Mouse (Mus musculus): ENCODE measurements around the gene Fancc.

Fancc gene

DNA sequence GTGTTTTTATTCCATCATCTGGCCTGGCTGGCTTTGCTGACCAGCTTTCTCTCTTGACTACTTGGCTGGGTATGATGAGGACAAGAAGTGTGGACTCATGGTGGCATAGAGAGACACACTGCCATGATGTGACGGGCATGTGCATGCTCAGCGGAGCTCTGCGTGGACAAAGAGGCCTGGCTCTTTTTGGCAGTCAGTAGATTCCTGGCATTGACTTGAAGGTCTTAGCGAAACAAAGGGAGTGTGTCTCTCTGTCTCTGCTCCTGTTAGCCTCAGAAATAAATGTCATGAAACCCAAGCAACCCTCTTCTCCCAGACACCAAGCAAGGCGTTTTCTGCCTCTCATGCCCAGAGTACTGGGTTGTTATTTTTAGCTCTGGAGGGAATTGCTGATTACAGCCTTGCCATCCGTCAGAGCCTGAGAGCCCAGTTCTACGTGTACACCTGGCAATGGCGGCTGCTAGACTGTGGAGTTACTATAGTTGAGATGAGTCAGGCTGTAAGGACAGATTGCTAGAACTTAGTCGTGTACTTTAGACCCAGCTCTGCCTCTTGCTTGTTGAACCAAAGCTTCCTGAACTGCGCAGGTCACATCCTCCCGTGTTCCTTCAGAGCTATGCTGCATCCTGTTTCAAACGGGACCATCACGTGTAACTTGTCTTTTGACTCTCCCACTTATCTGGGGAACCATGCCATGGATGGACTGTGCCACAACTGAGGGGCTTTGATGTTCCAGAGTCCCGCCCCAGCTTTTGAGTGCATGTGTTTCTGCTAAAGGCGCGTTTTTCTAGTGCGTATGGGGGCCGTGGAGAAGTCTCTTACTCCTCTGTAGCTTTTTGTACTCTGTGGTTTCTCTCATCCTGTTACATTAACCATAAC lies 236.1 kb downstream of the Fancc start:
- no peak for DNase-seq (ENCODE audit: low spot score)

DNA sequence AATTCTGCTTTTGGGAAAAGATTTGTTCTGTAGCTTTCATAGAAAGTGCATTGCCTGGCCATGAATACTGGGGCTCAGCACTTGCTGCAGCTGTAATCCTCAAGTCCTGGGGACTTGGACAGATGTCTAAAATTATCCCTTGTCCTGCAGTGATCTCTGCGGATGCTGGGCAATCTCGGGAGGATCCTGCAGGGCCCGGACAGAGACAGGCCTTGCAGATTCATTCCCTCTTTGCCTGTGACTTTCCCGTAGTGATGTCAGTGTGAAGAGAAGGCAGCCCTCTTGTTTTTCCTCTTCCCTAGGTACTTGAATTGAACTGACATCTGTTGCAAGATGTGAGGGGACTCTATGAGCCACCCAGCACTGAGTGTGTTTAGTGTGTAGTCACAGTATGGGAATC lies 236.9 kb downstream of the Fancc start:
- DNase-seq (ENCODE audit: low spot score) = no peak

DNA sequence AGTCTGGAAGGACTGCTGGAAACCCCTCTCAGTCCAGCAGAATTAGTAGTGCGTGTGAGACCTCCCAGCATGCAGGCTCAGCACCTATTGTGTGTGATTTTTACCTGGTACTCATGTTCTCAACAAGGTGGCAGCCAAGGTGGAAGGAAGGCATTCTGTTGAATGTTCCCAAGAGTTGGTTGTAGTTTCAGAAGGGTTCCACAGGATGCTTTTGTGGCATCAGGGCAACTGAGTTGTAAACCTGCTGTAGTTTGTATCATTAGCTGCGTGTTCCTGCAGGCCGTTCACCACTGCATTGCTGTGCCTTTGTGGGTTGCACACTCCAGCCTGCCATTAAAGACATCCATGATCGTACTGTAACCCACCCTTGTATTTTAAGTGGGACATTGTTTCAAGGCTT lies 238.4 kb downstream of the Fancc start:
- no peak for DNase-seq (ENCODE audit: low spot score)

DNA sequence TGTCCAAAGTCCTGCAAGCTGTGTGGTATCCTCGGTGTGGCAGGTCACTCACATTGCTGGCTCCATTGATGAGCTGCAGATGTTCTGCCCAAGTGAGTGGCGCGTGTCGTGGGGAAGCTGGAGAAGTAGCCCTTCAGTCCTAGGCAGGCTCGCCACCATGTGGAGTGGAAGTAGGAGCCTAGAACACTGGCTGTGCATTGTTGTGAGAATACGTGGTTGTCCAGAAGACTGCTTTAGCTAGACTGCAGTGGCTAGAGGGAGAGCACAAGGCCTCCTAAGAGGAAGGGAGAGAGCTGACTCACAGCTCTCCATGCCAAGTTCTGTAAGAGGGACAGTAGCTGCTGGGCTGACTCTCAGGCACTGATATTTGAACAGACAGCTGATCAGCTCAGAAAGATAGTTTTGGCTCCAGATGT lies 238.9 kb downstream of the Fancc start:
- no peak for DNase-seq (ENCODE audit: low spot score)

DNA sequence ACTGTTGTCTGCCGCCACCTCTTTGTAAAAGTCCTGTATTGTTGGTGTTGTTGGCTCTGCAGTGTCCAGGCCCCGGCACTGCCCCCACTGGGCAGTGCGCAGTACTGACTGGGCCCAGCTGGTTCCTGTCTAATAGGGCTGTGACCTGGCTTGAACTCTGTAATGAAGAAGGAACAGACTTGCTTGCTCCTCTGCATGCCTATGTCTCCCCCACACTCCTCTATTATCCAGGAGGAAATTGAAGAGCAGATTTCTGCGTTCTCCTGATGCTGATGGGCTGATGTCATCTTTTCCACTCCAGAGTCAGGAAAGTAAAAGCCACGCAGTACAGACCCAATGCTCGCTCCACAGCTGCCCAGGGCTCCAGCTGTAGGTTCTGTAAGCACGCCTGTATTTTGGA lies 240.3 kb downstream of the Fancc start:
- DNase-seq (ENCODE audit: low spot score) = peak; percentile 39

DNA sequence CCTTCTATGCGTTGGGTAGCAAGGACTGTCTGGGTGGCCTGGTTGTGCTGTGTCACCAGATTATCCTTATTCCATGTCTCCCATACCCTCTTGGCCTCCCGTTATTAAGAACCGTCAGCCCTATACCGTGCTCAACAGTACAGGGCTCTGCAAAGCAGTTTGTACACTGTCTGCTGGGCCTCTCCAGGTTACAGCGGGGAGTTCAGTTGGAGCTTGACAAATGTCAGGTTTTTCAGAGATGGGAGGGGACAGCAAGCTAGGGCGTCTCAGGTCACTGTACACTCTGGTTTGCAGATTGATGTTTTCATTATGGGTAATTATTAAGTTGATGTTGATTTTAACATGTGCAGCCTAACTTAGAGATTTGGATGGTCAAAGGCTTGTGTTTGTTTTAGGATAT lies 240.9 kb downstream of the Fancc start:
- DNase-seq (ENCODE audit: low spot score) = no peak

DNA sequence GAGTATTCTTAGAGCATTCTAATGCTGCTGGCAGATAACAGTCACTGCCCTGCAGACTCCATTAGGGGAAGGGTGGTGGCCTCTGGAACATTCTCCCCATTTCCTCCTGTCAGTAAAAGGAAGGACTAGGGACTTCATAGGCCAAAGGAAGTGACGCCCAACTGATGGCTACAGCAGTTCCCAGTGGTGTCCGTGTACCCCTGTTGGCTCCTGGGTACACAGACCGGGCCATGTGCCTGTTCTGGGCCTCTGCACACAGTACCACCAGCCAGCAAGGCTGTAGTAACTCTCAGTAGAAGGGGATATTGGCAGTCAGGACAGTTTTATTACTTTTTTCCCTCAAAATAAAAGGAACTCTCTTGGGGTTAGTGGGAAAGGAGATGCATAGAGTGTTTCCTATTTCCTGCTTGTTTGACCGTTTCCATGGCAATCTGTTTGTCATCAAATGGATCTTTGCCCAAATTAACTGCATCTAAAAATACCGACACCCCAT lies 241.5 kb downstream of the Fancc start:
- no peak for DNase-seq (ENCODE audit: low spot score)

DNA sequence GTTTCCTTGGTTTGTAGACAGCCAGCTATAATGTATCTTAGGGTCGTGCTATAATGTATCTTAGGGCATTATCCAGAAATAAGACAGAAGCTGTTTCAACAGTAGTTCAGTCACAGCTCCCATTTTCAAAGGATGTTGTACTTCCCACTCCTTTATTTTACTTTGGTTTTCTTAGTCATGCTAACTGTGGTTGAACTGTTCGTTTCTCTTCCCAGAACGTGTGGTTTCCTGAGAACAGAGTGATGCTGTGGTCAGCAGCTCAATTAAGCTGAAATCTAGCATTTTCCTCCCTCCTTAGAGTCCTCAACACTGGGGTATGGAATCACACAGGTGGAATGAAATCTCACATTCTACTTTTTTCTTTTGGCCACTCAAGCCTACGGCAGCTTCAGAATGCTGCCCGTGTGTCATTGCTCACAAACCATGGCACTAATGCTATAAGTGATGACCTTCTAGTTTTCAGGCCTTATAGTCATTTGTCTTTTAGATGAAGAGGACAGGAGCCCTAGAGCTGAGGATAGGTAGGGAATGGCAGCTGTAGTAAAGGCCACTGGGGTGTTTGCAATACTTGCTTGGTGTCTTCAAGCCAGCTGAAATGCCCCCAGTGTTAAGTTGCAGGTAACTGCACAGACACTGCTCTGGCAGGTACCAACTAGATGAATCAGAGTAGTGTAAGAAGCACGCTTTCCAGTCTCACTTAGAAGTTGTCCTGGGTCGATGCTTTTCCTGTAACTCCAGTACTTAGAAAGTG lies 243.0 kb downstream of the Fancc start:
- no peak for DNase-seq (ENCODE audit: low spot score)

DNA sequence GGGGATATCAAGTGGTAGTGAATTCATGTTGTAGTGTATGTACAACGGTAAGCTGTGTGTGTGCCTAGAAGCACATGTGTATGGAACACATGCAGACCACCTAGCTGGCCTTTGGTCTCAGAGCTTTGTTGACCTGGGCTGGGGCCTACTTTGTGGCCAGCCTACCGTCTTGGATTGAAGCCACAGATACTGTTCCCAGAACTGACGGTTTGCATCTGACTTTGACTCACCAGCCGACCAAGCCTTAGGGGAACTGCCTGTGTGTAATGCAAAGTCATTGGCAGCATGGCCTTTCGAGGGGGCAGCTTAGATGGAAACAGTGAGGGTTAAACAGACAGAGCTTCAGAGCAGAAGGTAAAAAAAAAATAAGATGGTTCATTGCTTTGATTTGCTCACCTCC lies 243.9 kb downstream of the Fancc start:
- DNase-seq (ENCODE audit: low spot score) = no peak

DNA sequence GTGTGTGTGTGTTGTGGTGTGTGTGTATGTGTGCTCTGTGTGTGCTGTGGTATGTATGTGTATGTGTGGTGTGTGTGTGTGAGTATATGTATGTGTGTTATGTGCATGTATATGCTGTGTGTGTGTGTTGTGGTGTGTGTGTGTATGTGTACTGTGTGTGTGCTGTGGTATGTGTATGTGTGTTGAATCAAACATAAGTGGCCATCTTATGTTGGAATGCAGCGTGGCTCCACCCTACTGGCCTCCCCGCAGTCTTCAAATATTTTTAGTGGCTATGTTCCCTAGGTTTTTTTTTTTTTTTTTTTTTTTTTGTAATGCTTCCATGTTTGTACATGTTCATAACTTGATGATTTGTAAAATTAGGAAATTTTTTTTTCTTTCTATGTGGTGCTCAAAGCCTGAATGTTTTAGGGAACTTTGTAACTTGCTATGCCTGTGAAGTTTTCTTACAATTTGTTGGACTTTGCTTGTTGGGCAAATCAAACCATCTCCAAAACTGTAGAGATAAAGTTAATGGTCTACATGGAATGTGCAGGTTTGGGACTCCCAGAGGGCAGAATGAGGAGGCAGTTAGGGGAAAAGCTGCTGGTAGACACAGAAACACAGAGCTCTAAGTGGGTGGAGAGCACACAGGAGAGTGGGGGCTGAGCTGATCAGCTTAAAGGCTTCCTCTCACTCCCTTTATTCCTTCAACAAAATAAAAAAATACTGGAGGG lies 244.6 kb downstream of the Fancc start:
- no peak for DNase-seq (ENCODE audit: low spot score)

DNA sequence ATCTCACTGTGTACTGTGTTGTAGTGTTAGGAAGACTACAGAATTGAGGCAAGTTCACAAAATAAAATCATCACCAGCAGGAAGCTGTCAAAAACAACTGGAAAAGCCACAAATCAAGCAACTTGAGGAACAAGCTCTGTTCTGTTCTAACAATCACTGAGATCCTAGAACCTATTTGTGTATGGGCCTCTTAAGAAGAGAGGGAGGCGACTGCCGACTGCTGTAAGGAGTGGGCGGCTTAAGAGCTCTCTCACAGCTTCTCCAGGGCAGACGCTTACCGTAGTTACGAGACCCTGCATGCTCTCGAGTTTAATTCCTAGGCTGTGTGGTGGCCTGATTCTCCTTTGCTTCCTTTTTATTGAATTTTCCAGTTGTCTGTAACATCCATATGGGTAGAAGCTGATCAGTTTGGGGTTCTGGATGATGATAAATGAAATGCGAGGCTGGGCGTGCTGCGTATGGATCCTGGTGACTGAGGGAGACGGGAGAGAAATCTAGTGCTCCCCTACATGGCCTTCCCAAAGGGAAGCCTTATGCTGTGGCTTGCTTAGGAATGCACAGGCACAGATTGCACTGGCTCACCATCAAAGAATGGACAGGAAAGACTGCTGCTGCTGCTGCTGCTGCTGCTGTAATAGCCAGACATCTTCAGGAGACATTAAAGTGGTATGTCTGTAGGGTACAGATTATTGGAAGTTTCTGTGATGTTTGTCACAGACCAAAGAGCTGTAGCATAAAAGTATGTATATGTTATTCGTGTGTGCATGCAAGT lies 245.8 kb downstream of the Fancc start:
- no peak for DNase-seq (ENCODE audit: low spot score)

DNA sequence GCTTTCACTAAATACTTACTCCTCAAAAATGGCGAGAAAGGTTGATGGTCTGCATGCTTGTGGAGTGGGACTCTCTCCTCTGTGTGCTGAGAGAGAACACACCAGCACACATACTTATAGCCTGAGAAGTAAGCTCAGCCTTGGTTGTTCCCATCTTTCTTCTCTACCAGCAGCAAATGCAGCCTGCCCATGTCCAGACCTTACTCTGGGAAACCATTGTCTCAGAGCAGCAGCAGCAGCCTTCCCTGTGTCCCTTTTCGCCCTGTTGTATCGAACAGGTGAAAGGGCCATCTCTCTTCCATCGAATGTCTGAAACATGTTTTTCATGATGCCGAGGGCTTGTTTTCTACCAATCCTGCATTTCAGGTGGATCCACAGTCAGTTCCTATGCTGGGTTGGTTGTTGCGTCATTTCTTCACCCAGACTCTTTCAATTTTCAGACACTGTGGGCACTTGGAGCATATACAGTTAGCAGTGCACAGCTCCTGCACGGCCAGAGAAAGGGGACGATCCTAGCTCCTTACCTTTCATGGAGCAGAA lies 246.6 kb downstream of the Fancc start:
- DNase-seq (ENCODE audit: low spot score) = no peak

DNA sequence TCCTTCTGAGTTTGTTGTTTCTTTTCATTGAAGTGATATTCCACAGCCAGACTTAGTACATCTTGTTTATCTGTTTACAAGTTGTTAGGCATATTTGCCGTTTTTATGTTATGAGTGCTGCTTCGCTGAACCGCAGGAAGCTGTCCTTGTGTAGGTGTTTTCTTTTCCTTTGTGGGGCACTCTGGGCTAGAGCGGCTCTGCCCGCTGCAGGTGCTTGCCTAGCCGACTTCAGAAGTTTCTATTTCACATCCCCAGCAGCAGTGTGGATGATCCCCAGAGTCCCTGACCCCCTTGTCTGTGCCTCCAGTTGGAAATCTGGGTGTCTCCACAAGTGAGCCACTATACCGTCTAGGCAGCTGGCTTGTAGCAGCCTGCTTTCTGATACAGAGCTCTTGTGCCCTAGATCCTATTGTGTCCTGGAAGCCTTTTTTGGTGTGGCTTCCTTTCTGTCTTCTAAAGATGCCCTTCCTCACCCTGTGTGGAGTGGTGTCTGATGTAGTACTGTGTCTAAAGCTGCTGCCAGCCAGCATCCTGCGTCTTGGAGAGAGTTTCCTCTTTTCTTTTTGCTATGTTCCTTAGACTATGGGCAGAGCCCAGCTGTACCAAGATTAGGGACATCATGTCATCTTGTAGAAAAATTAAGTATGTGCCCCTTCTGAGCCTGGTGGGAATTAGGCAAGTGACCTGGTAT lies 247.2 kb downstream of the Fancc start:
- no peak for DNase-seq (ENCODE audit: low spot score)

DNA sequence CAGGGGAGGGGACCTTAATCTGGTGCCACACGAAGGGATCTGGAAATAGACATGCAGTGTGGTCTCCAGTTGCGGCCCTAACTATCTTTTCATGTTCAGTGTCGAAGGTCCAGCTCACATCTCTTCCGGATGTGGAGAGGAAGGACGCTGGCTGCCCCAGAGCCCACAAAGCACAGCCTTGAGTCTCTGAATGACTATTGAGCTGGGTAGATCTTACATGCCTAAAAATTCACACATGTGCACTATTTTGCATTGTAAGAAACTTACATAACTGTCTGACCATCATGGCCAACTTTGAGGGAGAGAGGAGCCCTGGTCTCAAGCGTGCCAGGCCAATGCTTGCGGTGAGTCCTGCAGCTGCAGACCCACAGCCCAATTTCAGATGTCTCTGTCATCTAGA lies 247.9 kb downstream of the Fancc start:
- no peak for DNase-seq (ENCODE audit: low spot score)

DNA sequence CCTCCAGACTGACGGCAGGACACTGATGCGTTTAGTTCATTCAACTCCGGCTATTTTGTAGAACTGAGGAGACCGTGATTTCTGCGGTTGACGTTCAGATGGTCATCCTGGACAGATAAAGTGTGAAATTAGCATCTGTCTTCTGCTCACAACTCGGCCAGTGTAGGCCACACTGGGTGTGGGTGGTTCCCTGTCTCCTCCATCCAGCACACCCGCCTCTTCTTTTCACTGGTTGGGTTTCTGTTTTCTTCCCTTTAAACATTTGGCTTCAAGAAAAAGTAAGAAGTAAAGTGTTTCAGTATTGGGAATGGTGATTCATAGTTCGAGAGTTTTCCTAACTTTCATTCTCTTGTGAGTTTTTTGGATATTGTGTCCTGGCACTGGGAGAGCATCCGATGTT lies 248.8 kb downstream of the Fancc start:
- no peak for DNase-seq (ENCODE audit: low spot score)

DNA sequence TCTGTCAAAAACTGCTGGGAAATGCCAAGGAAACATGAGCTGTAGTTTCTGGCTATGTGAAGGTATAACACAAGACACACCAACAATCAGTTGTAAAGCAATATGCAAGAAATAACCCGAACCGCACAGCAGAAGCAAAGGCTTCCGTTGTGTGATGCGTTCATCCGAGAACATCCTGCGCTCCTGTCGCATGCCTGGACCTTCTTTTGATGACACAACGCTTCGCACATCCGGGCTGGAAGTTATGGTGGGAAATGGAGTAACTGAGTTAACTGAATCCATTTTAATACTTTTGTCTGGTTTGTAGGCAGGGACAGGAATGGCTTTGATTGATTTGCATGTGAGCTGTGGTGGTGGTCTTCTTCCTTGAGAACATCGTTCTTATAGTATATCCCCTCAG lies 249.4 kb downstream of the Fancc start:
- DNase-seq (ENCODE audit: low spot score) = no peak

DNA sequence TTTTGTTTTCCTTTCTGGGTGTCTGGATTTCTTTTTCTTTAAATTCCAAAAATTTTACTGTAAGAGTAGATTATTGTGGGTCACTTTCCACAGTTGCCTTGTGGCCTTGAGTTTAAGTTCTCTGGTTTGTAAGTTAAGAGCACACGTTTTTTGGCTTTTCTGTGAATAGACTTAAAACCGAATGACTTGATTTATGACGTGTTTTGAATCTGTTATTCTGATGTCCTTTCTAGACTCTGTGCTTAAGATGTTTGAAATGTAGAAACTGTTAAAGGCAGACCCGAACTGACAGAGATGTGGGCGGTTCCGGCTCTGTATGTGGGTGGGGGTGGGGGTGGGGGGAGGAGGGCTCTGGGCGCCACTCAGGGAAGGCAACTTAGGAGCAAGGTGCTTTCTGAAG lies 250.0 kb downstream of the Fancc start:
- no peak for DNase-seq (ENCODE audit: low spot score)

DNA sequence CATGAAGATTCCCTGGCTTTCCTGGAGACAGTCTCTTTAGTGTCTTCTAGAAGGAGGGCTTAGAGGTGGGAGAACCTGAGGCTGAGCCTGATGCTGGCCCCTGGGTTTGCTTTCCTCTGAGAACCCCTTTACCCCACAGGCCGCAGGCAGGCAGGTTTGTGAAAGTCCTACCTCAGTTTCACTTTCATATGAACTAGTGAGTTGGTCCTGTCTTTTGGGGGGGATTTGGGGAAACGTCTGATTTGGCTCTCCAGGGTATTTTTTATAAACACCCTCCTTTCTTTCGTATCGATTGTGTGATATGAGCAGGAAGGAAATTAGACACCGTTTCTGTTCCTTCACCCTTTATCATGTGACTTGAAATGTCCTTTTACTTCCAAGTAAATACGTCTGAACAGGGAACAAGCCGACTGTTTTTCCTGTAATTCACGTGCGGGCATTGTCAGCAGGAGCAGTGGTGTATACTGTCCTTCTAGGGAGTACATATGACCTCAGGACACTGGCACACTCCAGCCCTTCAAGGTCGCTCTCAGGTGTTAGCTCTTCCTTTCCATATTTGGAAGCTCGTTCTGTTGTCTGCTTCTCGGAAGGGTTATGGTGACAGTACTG lies 250.6 kb downstream of the Fancc start:
- DNase-seq (ENCODE audit: low spot score) = no peak

DNA sequence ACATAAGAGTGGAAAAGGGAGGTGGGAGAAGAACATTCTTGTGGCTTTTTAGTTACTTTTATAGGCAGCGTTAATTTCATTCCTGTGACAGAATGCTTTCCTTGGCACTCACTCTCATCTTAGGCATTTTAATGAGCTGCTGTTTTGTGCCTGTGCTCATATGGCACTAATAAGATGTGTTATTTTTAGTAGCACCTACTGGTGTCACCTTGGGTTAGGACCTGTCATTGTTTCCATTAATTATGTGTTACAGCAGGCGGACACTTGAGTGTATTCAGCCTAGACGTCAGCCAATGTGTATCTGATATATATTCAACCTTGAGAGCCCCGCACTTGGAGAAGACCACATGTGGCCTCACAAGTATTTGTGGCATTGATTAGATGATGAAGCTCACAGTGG lies 251.3 kb downstream of the Fancc start:
- no peak for DNase-seq (ENCODE audit: low spot score)

DNA sequence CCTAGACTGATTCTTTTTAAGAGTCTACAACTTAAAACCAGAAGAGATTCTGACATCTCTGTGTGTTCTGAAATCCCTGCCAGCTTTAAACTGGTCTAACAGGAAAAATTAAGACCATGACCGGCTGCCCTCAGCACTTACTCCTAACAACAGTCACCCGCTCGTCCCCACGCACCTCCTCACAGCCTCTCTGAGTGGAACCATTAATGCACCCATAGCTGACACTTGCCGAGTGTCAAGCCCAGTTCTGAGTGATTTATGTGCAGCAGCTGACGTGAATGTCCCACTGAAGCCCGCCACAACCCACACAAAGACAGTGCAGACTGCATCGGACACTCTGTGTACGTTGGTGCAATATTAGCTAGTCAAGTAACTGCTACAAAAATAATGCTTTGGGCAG lies 251.9 kb downstream of the Fancc start:
- no peak for DNase-seq (ENCODE audit: low spot score)

DNA sequence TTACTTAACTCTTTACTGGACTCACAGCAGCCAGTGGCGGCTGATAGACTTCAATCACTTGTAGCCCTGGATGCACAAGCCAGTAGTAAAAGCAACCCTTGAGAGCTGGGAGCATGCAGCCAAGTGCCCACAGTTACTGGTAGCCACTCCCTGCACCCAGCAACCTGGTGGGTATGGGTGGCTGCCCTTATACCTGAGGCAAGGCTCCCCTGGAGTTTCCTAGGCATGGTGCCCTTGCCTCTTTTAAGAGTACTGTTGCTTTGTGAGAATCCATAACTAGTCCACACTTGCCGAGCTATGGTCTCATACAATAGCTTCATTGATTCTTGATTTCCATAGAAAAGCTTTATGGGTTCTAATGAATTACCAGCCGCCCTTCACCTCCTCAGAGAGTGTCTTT lies 252.7 kb downstream of the Fancc start:
- DNase-seq (ENCODE audit: low spot score) = no peak

Measured in retina, embryonic 14.5 days (tissue).